Mouse (Mus musculus): ENCODE measurements around the gene Atn1.

Gene Atn1

GRCm38 (mm10) chr6:124780917-124781316 is 24.6 kb upstream of the Atn1 start:
- Histone ChIP-seq H3K27me3 (ENCODE audit: control insufficient read depth, insufficient read depth, low read length, poor library complexity, severe bottlenecking) (no peaks in the 10 kb centered on the region), H3K36me3 (ENCODE audit: control insufficient read depth, insufficient read depth, low read length, poor library complexity, severe bottlenecking) (no peaks in the 10 kb centered on the region)
- DNase-seq (ENCODE audit: low read depth, low spot score): no peak

GRCm38 (mm10) chr6:124779984-124780416 is 23.7 kb upstream of the Atn1 start:
- Histone ChIP-seq H3K36me3 (ENCODE audit: control insufficient read depth, insufficient read depth, low read length, poor library complexity, severe bottlenecking) (no peaks in the 10 kb centered on the region), H3K27me3 (ENCODE audit: control insufficient read depth, insufficient read depth, low read length, poor library complexity, severe bottlenecking) (no peaks in the 10 kb centered on the region)
- DNase-seq (ENCODE audit: low read depth, low spot score): no peak

GRCm38 (mm10) chr6:124779222-124779983 is 23.1 kb upstream of the Atn1 start, which contains the start of gene Lrrc23:
TSS of gene Lrrc23 (minus strand) at chr6:124779727.
- no peaks in the 10 kb centered on the region for H3K36me3 ChIP-seq (ENCODE audit: control insufficient read depth, insufficient read depth, low read length, poor library complexity, severe bottlenecking)
- peak; percentile 78 for DNase-seq (ENCODE audit: low read depth, low spot score)
- no peaks in the 10 kb centered on the region for H3K27me3 ChIP-seq (ENCODE audit: control insufficient read depth, insufficient read depth, low read length, poor library complexity, severe bottlenecking)

- Histone ChIP-seq H3K27me3 (ENCODE audit: control insufficient read depth, insufficient read depth, low read length, poor library complexity, severe bottlenecking) (no peaks in the 10 kb centered on the region), H3K36me3 (ENCODE audit: control insufficient read depth, insufficient read depth, low read length, poor library complexity, severe bottlenecking) (no peaks in the 10 kb centered on the region)
- no peak for DNase-seq (ENCODE audit: low read depth, low spot score)
Observed at GRCm38 (mm10) chr6:124770511-124770910, 14.2 kb upstream of the Atn1 start.

- H3K27me3 ChIP-seq (ENCODE audit: control insufficient read depth, insufficient read depth, low read length, poor library complexity, severe bottlenecking): no peaks in the 10 kb centered on the region
- no peak for DNase-seq (ENCODE audit: low read depth, low spot score)
- H3K36me3 ChIP-seq (ENCODE audit: control insufficient read depth, insufficient read depth, low read length, poor library complexity, severe bottlenecking): no peaks in the 10 kb centered on the region
Observed at GRCm38 (mm10) chr6:124770013-124770412, 13.7 kb upstream of the Atn1 start.

GRCm38 (mm10) chr6:124769101-124769765 is 12.9 kb upstream of the Atn1 start, which contains the start of gene Eno2:
TSS of gene Eno2 (minus strand) at chr6:124769673.
- peak; percentile 65 for DNase-seq (ENCODE audit: low read depth, low spot score)
- H3K27me3 ChIP-seq (ENCODE audit: control insufficient read depth, insufficient read depth, low read length, poor library complexity, severe bottlenecking): no peaks in the 10 kb centered on the region
- no peaks in the 10 kb centered on the region for H3K36me3 ChIP-seq (ENCODE audit: control insufficient read depth, insufficient read depth, low read length, poor library complexity, severe bottlenecking)

- H3K27me3 ChIP-seq (ENCODE audit: control insufficient read depth, insufficient read depth, low read length, poor library complexity, severe bottlenecking): no peaks in the 10 kb centered on the region
- no peak for DNase-seq (ENCODE audit: low read depth, low spot score)
- H3K36me3 ChIP-seq (ENCODE audit: control insufficient read depth, insufficient read depth, low read length, poor library complexity, severe bottlenecking): no peaks in the 10 kb centered on the region
Observed at GRCm38 (mm10) chr6:124768704-124769044, 12.3 kb upstream of the Atn1 start.

GRCm38 (mm10) chr6:124767920-124768703 is 11.8 kb upstream of the Atn1 start:
- peak; percentile 24 for DNase-seq (ENCODE audit: low read depth, low spot score)
- Histone ChIP-seq H3K36me3 (ENCODE audit: control insufficient read depth, insufficient read depth, low read length, poor library complexity, severe bottlenecking) (no peaks in the 10 kb centered on the region), H3K27me3 (ENCODE audit: control insufficient read depth, insufficient read depth, low read length, poor library complexity, severe bottlenecking) (no peaks in the 10 kb centered on the region)

- Histone ChIP-seq H3K36me3 (ENCODE audit: control insufficient read depth, insufficient read depth, low read length, poor library complexity, severe bottlenecking) (no peaks in the 10 kb centered on the region), H3K27me3 (ENCODE audit: control insufficient read depth, insufficient read depth, low read length, poor library complexity, severe bottlenecking) (no peaks in the 10 kb centered on the region)
- no peak for DNase-seq (ENCODE audit: low read depth, low spot score)
Observed at GRCm38 (mm10) chr6:124767536-124767919, 11.2 kb upstream of the Atn1 start.

GRCm38 (mm10) chr6:124765951-124766350 is 9.6 kb upstream of the Atn1 start:
- DNase-seq (ENCODE audit: low read depth, low spot score): no peak

GRCm38 (mm10) chr6:124759259-124759658 is 2.9 kb upstream of the Atn1 start:
- DNase-seq (ENCODE audit: low read depth, low spot score): peak; percentile 94
- Histone ChIP-seq H3K27me3 (ENCODE audit: control insufficient read depth, insufficient read depth, low read length, poor library complexity, severe bottlenecking) (no peaks in the 10 kb centered on the region), H3K36me3 (ENCODE audit: control insufficient read depth, insufficient read depth, low read length, poor library complexity, severe bottlenecking) (no peaks in the 10 kb centered on the region)

More at GRCm38 (mm10) chr6:124765951-124766350, 9.6 kb upstream of the Atn1 start:
- H3K27me3 ChIP-seq (ENCODE audit: control insufficient read depth, insufficient read depth, low read length, poor library complexity, severe bottlenecking): no peaks in the 10 kb centered on the region
- H3K36me3 ChIP-seq (ENCODE audit: control insufficient read depth, insufficient read depth, low read length, poor library complexity, severe bottlenecking): no peaks in the 10 kb centered on the region

GRCm38 (mm10) chr6:124758849-124759232 is 2.5 kb upstream of the Atn1 start:
- DNase-seq (ENCODE audit: low read depth, low spot score): no peak
- Histone ChIP-seq H3K36me3 (ENCODE audit: control insufficient read depth, insufficient read depth, low read length, poor library complexity, severe bottlenecking) (no peaks in the 10 kb centered on the region), H3K27me3 (ENCODE audit: control insufficient read depth, insufficient read depth, low read length, poor library complexity, severe bottlenecking) (no peaks in the 10 kb centered on the region)

GRCm38 (mm10) chr6:124757909-124758848 is 1.9 kb upstream of the Atn1 start:
- Histone ChIP-seq H3K27me3 (ENCODE audit: control insufficient read depth, insufficient read depth, low read length, poor library complexity, severe bottlenecking) (no peaks in the 10 kb centered on the region), H3K36me3 (ENCODE audit: control insufficient read depth, insufficient read depth, low read length, poor library complexity, severe bottlenecking) (no peaks in the 10 kb centered on the region)
- DNase-seq (ENCODE audit: low read depth, low spot score): no peak

GRCm38 (mm10) chr6:124757351-124757880 is 1.1 kb upstream of the Atn1 start:
- Histone ChIP-seq H3K27me3 (ENCODE audit: control insufficient read depth, insufficient read depth, low read length, poor library complexity, severe bottlenecking) (no peaks in the 10 kb centered on the region), H3K36me3 (ENCODE audit: control insufficient read depth, insufficient read depth, low read length, poor library complexity, severe bottlenecking) (no peaks in the 10 kb centered on the region)
- DNase-seq (ENCODE audit: low read depth, low spot score): no peak
